Mouse (Mus musculus) CD4-positive, CD25-positive, alpha-beta regulatory T cell, adult 9 weeks (primary cell): ENCODE data around the gene Card10. TPM values are rescaled to one million over a fixed set of nuclear protein-coding genes. Genes with fewer than 3 reads are reported as not detected.

Experiments
- polyA plus RNA-seq: library from polyadenylated mRNA; unstranded; fragments of 100-300 nt; shearing (Covaris generic); gene quantifications from one replicate; pipeline ENCODE4 v1.2.1, GENCODE M21; 2017

Card10 gene
- 0.06 TPM for polyA plus RNA-seq

GRCm38 (mm10) chr15:78802776-78803391 lies at the start of gene Card10:
Gene Card10 (minus strand): TSS chr15:78803042.

GRCm38 (mm10) chr15:78842371-78843163 lies 39.7 kb upstream of the Card10 start, which contains the start of gene Cdc42ep1:
Gene Cdc42ep1 (plus strand): TSS chr15:78842624.

GRCm38 (mm10) chr15:78773290-78773729 lies 29.5 kb downstream of the Card10 start, which contains the start of gene Mfng:
Gene Mfng (minus strand): TSS chr15:78773475.

Other genes with a start within 250 kb of the Card10 start
- 3,341 TPM for gene Rac2, start 230.3 kb downstream of the Card10 start, polyA plus RNA-seq
- 441 TPM for gene Cyth4, start 206.0 kb downstream of the Card10 start, polyA plus RNA-seq
- not detected for gene Elfn2, start 84.3 kb downstream of the Card10 start, polyA plus RNA-seq
- gene Mfng, start 29.6 kb downstream of the Card10 start, polyA plus RNA-seq = 175 TPM
- gene Cdc42ep1, start 39.6 kb upstream of the Card10 start, polyA plus RNA-seq = not detected
- gene Lgals2, start 52.5 kb upstream of the Card10 start, polyA plus RNA-seq = not detected
- 75.5 TPM for gene Gga1, start 74.1 kb upstream of the Card10 start, polyA plus RNA-seq
- not detected for gene Gm49510, start 96.6 kb upstream of the Card10 start, polyA plus RNA-seq
- 225 TPM for gene Sh3bp1, start 96.7 kb upstream of the Card10 start, polyA plus RNA-seq
- gene Pdxp, start 110.9 kb upstream of the Card10 start, polyA plus RNA-seq = 1.3 TPM
- 462 TPM for gene Lgals1, start 123.7 kb upstream of the Card10 start, polyA plus RNA-seq
- 61.0 TPM for gene Nol12, start 131.9 kb upstream of the Card10 start, polyA plus RNA-seq
- 48.6 TPM for gene Triobp, start 144.7 kb upstream of the Card10 start, polyA plus RNA-seq
- gene H1f0, start 225.4 kb upstream of the Card10 start, polyA plus RNA-seq = 31.2 TPM
- gene Galr3, start 238.8 kb upstream of the Card10 start, polyA plus RNA-seq = not detected